Mouse (Mus musculus) urinary bladder, postnatal 14 days (tissue): ENCODE measurements around the gene Fmnl3.

Experiments used
- DNase-seq: peaks from one replicate; pipeline ENCODE4 v3.0.0; 2021; ENCODE audit warnings: low spot score

The Fmnl3 gene

GRCm38 (mm10) chr15:99370259-99370691 is at the start of gene Fmnl3:
TSS of gene Fmnl3 (minus strand) at chr15:99370482.
- DNase-seq = peak; percentile 96

- DNase-seq = no peak
Measured at GRCm38 (mm10) chr15:99417692-99418271, 47.5 kb upstream of the Fmnl3 start.

- no peak for DNase-seq
Measured at GRCm38 (mm10) chr15:99416957-99417356, 46.7 kb upstream of the Fmnl3 start.

- peak; percentile 87 for DNase-seq
Measured at GRCm38 (mm10) chr15:99416348-99416882, 46.1 kb upstream of the Fmnl3 start.

GRCm38 (mm10) chr15:99415793-99416192 is 45.5 kb upstream of the Fmnl3 start:
- DNase-seq = peak; percentile 54

GRCm38 (mm10) chr15:99411747-99412146 is 41.5 kb upstream of the Fmnl3 start:
- DNase-seq = no peak

- DNase-seq = no peak
Measured at GRCm38 (mm10) chr15:99408845-99409244, 38.6 kb upstream of the Fmnl3 start.

GRCm38 (mm10) chr15:99406986-99407570 is 36.8 kb upstream of the Fmnl3 start:
- DNase-seq = no peak

- peak; percentile 66 for DNase-seq
Measured at GRCm38 (mm10) chr15:99405150-99405549, 34.9 kb upstream of the Fmnl3 start.

- DNase-seq = no peak
Measured at GRCm38 (mm10) chr15:99403159-99403889, 33.0 kb upstream of the Fmnl3 start.

- no peak for DNase-seq
Measured at GRCm38 (mm10) chr15:99400602-99401001, 30.3 kb upstream of the Fmnl3 start.

GRCm38 (mm10) chr15:99399503-99400245 is 29.4 kb upstream of the Fmnl3 start:
- no peak for DNase-seq

GRCm38 (mm10) chr15:99397622-99398021 is 27.3 kb upstream of the Fmnl3 start:
- no peak for DNase-seq

- DNase-seq = no peak
Measured at GRCm38 (mm10) chr15:99396875-99397274, 26.6 kb upstream of the Fmnl3 start.

- DNase-seq = no peak
Measured at GRCm38 (mm10) chr15:99396462-99396861, 26.2 kb upstream of the Fmnl3 start.

GRCm38 (mm10) chr15:99393386-99394252 is 23.3 kb upstream of the Fmnl3 start:
- peak; percentile 65 for DNase-seq

- DNase-seq = peak; percentile 99
Measured at GRCm38 (mm10) chr15:99392486-99393385, 22.5 kb upstream of the Fmnl3 start, which contains the start of gene Tmbim6. TSS of gene Tmbim6 (plus strand) at chr15:99392882.

GRCm38 (mm10) chr15:99391975-99392374 is 21.7 kb upstream of the Fmnl3 start:
- DNase-seq = no peak

GRCm38 (mm10) chr15:99390472-99391401 is 20.5 kb upstream of the Fmnl3 start:
- DNase-seq = no peak
